Mouse (Mus musculus): ENCODE data around the gene Idi1.
"Not testable (repeated sequence)": the region's sequence is repeated elsewhere in the genome, so short reads cannot be mapped to it uniquely, and the experiment has no call there.

The Idi1 gene

DNA sequence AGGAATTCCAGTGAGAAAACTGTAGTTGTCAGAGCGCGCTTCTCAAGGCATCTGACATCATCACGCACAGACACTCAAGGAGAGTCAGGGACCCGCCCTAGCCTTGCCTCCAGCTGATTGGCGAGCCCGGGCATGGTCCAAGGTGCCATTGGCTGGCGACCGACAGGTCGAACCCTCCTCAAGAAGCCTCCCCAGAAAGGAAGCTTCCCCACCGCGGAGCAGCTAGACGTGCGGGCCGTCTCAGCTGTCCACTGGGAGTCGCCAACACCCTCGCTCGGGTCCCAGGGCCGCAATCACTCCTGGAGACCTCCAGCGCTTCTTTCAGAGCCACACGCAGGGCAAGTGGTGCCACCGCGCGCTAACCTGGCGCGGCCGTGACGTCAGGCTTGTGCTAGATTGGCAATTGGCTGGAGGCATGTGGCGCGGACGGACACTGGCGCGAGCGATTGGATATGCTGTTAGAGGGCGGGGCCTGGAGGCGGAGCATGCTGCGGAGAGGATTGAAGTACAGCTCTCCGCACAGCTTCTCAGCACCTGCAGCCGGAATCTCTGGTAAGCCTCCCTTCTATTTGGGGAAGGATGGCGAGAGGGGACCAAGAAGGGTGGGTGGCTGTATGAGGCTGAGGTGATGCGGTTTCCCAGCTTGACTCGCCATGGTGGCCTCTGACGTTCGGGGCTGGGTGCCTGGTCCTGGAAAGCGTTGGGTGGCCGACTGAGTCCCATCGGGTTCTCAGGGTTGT is at the start of gene Idi1:
Idi1 (plus strand) TSS at position 57 of the 740 bp plus-strand sequence.
- DNase-seq = peak; percentile 98 to 99

DNA sequence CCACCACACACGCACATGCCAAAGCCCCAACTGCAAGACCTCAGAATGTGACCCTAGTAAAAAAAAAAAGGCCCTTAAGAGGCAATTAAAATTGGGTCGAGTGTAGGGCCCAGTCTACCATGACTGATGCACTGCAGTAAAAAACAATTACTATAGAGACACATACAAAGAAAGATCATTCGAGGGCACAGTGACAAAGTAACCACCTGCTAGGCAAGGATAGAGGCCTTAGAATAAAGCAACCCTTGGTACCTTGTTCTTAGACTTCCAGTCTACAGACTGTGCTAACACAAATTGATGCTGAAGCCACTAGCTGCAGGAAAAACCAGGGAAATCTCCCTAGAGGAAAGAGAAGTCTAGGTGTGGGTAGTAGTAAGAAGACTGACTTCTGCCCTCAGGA is 46.9 kb upstream of the Idi1 start:
- no peak for DNase-seq

DNA sequence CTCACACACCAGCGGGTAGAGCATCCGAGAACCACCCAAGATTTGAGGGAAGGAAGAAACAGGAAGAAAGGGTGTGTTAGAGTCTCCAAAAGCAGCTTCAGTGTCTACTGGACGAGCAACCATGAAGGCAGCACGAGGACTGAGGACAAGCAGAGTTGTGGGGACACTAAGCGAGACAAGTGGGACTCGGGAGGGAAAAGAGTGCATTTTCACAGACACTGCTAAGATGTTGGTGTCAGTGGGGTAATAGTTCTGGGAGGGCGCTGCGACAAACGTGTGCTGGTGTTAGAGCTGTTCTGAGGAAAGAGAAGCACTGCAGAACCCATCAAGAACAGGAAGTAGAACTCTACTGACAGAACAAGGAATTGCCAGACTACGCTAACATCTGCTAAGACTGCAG is 46.2 kb upstream of the Idi1 start:
- DNase-seq = no peak

DNA sequence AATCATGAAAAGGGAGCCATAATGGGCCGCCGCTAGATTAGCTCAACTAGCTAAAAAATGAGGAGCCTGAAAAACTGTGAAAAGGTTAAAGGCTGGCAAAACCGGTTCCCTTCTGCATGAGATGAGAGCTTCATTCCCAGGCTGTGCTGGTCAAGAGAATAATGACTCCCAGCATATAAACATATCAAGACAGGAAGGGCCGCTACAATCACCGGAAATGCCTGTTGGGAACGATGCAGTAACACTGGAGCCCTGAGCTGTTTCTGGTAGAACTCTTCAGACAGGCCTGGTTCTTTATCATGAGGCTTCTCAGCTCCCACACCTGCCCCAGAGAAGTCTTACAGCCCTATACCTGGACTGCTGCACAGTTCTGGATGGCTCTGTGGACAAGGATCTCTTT is 45.4 kb upstream of the Idi1 start:
- DNase-seq = no peak

DNA sequence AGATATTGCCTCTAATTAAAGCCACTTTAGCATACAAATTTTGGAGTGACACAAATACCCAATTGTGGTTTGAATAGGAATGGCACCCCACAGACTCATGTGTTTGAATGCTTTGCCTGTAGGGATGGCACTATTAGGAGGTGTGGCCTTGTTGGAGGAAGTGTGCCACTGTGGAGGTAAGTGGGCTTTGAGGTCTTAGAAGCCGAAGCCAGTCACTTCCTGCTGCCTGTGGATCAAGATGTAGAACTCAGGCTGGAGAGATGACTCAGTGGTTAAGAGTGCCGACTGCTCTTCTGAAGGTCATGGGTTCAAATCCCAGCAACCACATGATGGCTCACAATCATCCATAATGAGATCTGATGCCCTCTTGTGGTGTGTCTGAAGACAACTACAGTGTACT is 44.4 kb upstream of the Idi1 start:
- no peak for DNase-seq

DNA sequence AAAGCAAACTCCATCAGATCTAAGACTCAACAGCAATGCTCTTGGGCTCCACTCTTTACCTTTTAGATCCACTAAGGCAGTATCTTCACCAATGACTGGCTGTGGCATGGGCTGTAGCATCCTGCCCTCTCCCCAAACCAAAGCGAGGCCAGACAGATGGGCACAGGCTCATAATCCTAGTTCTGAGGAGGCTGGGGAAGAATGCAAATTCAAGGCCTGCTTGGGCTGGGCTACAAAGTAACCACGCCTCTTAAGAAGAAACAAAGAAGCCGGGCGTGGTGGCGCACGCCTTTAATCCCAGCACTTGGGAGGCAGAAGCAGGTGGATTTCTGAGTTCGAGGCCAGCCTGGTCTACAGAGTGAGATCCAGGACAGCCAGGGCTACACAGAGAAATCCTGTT is 43.5 kb upstream of the Idi1 start:
- not testable (repeated sequence) for DNase-seq

DNA sequence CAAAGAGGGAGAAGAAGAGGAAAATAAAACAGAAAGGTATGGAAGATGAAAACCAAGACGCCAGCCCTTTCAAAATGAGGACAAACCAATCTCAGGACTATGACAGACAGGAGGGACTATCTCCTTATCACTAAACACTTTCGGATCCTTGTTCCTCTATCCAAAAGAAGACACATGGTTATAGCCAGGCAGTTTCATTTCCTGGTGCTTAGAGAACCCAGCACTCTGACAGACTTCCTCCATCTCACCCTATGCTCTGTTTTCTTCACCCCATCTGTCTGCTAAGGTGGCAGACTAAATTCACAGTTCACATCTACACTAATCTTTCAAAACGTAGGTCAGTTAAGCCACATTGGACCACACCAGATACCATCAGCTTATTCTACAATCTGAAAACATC is 43.0 kb upstream of the Idi1 start:
- DNase-seq = no peak

DNA sequence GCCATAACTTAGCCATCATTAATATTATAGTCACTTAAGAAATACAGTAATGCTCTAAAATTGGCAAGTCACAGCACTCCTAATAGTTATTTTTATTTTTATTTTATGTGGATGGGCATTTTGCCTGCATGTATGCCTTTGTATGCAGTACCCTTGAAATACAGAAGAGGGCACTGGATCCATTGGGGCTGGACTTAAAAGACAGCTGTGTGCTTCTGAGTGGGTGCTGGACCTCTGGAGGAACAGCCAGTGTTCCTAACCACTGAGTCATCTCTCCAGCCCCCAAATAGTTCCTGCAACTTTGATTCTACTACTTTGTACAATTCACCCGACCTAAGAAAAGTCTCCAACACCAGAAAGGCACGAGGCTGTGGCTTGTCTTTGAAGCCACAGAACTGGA is 37.6 kb upstream of the Idi1 start:
- no peak for DNase-seq

DNA sequence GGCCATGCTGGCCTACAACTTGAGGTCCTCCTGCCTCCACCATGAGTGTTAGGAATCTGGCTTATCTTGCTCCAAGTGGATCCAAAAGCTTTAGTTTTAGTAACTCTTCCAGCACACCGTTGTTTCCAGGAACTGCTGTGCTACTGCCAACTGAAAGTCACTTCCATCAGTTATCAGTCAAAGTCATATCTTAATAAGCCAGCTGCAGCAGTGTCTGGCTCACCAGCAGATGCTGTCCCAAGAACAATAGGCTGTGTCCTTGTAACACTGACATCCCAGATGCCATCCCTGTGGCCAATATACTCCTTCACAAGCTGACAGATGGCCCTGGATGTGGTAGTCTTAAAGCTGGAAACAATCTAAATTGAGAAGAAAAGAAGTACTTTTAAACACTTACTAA is 36.0 kb upstream of the Idi1 start:
- no peak for DNase-seq

DNA sequence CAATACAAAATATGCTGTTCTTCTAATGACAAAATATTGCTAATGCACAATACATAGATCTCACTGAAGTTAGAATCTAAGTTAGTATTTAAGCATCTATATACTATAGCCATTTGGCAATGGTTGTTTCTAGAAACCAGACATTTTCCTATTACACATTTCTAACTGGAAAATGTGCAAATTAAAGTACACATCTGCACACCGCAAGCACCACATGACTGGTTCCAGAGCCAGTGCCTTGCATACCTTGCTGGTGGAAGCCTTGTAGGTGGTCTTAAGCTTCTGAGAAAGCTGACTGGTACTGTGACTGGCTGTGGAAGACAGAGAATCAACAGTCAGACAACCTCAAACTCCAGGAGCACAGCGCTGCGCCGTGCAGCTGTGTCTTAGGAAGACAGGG is 31.9 kb upstream of the Idi1 start:
- DNase-seq = no peak

DNA sequence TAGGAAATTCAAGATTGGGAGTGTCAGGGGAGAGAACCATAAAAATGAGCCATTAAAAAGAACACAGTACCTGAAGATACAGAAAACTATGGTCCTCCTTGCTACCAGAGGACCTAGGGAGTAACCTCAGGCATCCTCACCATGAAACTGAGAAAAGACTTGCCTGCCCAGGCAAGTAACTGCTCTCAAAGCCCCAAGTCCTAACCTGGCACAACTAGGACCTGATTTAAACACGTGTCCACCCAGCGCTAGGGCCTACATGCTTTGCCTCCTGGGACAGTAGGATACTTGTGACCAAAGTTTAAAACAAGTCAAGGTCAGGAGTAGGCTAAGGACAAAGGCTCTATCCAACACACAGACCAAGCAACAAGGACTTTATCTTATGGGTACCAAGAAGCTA is 30.5 kb upstream of the Idi1 start:
- no peak for DNase-seq

DNA sequence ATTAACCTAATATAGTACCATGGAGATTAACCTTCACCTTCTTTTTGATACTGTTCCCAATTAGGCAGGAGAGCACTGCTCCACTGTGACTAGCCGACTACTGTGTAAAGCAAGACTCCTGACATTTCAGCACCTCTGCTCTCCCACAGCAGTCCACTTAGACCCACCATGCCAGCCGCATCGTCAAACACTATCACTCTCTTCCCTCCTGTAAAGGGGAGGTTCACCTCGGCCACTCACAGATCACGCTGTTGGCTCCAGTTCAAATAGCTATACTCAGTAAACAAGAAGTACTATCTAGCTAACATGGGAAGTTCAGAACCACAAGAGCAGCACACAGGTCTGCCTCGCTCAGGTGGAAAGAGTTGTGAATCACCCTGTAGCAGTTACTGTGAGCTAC is 26.8 kb upstream of the Idi1 start:
- no peak for DNase-seq

DNA sequence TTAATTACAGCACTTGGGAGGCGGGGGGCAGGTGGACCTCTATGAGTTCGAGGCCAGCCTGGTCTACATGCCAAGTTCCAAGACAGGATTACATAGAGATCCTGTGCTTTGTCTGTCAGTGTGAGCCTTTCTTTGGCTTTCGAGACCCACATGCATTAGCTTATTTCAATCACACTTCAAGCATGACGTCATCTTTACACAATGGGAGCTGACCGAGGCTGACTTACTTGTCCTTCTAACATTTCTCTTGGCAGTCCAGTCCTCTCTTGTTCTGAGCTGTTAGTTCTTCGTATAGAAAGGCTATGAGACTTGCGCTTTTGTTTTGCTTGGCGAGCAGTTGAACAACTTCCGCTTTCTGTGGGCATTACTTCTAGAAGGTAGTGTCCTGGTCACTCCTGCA is 24.4 kb upstream of the Idi1 start:
- no peak for DNase-seq

DNA sequence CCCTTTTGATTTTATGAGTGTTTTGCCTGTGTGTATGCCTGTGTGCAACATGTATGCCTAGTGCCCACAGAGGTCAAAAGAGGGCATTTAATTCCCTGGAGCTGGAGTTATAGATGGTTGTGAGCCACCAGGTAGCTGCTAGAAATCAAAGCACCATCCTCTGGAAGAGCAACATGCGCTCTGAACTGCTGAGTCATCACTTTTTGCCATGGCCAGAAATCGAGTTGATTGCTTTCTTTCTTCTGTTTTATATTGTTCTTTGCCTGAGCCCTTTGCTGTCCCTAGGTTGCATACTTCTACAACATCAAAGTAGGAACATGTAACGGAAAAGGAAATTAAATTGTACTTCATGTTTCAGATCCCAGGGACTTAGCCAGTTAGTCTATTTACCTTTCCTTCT is 20.3 kb upstream of the Idi1 start:
- no peak for DNase-seq

DNA sequence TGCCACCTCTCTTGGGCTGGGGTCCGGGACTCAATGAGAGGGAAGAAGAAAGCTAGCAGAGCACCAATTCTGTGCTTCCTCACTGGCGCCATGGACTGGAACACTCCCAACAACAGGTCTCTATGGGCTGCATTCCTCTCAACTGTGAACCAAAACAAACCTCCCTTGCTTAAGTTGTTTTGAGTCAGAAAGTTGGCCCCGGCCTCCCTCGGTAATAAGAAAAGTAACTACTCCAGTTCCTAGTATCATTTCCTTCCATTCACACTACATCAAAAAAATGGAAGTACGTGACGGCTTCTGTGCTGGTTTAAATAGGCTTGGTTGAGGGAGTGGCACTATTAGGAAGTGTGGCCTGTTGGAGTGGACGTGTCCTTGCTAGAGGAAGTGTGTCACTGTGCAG is 18.7 kb upstream of the Idi1 start:
- no peak for DNase-seq

DNA sequence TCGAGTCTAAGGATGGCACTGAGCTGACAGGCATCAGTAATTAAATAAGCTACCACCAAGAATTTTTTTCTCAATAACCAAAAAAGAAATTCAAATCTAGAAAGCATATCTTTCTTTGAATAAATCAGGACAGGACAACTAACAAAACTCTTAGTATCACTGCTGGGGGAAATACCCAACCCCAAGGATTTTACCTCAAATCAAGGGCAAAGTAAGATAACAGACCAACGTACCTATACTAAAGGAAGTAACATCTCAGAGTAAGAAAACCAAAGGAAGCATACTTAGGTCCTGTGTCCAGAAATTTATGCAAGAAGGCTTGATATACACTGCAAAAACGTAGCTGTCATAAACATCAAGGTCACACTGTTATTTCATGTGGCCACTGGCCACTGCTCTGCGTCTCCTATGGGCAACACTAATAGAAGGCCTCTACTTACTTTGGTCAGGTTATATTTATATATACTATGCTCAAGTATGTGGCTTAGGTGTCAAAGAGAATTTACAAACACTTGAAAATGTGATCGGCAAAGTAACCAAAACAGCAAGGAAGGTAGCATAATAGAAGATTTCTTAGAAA is 15.6 kb upstream of the Idi1 start:
- no peak for DNase-seq

DNA sequence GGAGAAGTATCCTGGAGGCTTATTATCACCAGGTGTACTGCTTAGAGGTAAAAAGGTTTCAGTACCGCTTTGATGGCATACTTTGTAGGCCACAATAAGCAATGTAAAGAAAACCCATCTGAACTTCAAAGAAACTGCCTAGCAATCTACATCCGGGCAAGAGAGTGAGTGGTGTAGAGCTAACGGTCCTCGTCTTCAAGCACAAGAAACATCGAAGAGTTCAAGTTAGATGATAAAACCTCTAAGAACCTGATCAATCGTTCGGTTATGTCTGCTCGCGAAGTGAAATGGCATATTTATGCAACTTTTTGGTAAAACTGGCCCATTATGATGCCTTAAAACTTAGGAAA is 15.2 kb upstream of the Idi1 start:
- no peak for DNase-seq

DNA sequence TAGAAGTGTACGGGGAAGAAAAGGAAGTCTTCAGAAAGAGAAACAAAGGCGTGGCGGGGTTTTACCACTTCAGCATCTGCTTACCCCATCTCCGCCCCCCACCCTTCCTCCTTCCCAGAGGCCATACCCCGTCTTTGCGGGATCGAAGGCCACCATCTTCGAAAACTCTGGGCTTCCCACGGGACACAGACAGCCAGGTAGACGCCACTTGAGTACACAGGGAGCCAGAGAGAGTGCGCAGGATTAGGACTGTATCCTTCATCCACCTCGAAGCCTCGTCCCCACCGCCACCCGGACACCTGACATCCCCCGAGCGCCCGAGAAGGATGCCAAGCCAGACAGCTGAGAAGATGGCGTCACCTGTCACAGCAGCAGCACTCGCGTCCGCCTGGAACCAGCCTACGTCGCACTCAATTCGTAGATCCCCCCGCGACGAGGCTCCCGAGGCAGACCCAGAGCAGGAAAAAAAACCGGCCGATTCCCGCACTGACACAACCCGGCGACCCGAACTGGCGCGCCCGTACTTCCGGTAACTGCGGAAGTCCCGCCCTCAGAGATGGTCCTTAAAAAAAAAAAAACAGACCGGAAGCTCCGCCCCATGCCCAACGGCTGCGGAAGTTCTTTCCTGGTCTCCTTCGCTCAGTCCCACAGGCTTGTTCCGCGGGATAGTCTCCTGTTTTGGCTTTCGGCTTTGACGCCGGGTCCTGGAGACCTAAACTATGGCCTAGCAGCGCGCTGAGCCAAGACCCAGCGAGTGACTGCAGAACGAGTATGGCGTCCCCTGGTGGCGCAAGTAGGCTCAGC is 14.6 kb upstream of the Idi1 start:
- peak; percentile 89 to 92 for DNase-seq

DNA sequence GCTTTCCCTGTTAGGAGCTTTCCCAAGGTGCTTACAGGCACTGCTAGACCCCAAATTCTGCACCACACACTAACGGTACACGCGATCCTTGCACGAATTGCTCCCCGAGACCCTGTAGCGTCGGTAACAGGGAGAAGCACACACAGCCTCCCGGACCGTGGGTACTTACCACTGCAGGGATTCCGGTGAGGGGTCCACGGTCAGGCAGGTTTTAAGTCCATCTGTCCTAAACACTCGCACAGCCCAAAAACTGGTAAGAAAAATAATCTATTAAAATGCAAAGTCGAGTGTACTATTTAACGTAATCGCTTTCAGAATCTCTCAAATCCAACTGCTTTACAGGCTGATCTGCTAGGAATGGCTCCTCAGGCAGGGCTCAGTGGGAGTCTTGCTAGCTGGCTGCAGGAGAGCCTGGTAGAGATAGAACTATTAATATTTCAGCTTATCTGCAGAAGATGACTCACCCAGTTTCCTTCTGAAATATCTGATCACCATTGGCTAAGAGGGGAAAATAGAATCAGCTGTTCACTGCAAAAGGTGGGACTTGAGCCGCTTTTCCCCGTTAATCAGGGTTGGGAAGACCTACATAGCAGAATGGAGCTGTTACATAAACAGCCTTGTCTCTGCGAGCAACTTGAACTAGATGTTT is 13.9 kb upstream of the Idi1 start, which contains the start of gene Wdr37:
Wdr37 (minus strand) TSS at position 596 of the 649 bp plus-strand sequence.
- DNase-seq = peak; percentile 55 to 65

DNA sequence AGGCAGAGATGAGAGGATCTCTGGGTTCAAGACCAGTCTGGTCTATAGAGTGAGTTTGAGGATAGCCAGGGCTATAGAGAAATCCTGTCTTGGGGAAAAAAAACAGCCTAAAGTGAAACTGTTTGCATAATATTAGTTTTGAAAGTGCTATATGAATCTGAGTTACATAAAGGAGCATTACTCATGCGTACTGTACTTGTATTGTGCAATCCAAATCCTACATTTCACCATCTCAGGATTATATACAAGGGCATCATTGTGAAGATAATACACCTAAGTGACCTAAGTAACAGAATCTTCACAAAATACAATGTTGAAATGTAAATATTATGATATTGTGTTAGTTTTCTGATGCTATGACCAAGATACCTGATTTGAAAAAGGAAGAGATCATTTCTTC is 11.5 kb upstream of the Idi1 start:
- no peak for DNase-seq

DNA sequence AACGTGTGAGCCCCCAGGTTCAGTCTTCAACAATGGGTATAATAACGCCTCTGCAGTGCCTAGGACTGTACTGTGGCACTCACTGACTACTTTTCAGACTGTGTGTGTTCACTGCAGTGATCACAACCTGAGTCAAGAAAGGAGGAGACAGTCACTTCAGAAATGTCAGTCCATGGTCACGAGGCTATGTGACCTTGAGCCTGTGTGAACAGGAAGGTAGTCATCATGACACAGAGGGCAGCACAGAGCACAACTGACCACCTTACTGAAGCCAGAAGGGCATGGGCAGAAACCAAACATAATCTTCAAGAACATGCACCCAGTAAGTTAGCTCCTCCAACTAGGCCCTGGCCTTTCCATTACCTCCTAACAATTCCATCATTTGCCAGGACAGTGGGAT is 3.7 kb upstream of the Idi1 start:
- DNase-seq = no peak

DNA sequence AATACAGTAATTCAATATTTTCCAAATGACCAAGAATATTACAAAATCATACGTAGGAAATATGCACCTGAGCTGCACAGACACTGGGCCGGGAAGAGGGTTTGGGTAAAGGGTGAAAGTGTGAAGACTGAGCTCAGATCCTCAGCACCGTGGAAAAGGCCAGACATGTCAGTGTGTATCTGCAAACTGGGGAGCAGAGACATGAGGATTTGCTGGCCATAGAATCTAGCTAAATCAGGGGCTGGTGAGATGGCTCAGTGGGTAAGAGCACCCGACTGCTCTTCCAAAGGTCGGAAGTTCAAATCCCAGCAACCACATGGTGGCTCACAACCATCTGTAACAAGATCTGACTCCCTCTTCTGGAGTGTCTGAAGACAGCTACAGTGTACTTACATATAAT is 1.4 kb upstream of the Idi1 start:
- DNase-seq = not testable (repeated sequence)

DNA sequence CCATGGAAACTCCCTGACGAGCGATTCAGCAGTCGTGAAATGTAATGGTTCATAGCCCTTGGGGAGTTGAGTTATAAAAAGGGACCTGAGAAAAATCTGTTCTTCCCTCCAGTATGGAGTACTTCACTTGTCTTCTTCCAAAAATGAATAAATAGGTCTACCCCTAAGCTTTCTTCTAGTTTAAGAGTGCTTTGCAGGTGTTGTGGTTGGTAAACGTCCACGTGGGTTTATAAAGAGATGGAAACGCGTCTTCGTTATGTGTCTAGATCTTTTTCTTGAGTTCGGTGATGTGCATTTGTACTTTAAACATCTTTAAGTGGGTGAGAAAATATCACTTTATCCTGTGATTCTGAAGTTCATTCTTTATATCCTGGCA is 872 bp downstream of the Idi1 start:
- no peak for DNase-seq

DNA sequence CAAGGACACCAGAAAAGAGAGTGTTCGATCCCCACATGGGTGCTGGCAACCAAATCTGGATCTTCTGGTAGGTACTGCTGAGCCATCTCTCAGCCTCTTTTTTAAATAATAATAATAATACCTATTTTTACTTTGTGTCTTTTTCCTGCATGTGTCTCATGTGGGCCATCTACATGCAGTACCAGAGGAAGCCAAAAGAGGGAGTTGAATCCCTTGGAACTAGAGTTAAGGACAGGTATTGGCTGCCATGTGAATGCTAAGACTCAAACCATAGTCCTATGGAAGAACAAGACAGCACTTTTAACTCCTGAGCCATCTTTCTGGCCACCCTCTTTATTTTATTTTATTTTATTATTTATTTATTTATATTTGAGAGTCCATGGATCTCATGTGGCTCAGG is 3.3 kb downstream of the Idi1 start:
- DNase-seq = no peak
